Mouse (Mus musculus): ENCODE measurements around the gene Mrpl48. TPM values are rescaled to one million over a fixed set of nuclear protein-coding genes. Genes with fewer than 3 reads are reported as not detected.

Gene Mrpl48
- total RNA-seq (2023), result 10 to 100 TPM; 29.9 to 32.3 TPM

GRCm38 (mm10) chr7:100608130-100608741 is at the start of gene Mrpl48:
Gene Mrpl48 (minus strand): TSS chr7:100608301.

GRCm38 (mm10) chr7:100607214-100608129 is 629 bp downstream of the Mrpl48 start, which contains the start of gene Rab6a:
Gene Rab6a (plus strand): TSS chr7:100607410.

GRCm38 (mm10) chr7:100536804-100537518 is 71.1 kb downstream of the Mrpl48 start, which contains the start of gene Coa4:
Gene Coa4 (plus strand): TSS chr7:100537071.

GRCm38 (mm10) chr7:100514573-100514972 is 93.5 kb downstream of the Mrpl48 start, which contains the start of gene Dnajb13:
Gene Dnajb13 (minus strand): TSS chr7:100514960.

Other genes starting within 250 kb of the Mrpl48 start
- 10 to 100 TPM; 73.5 to 77.0 TPM for gene C2cd3, start 236.1 kb downstream of the Mrpl48 start, total RNA-seq (2023)
- 10 to 100 TPM; 50.6 to 54.5 TPM for gene Ppme1, start 236.0 kb downstream of the Mrpl48 start, total RNA-seq (2023)
- gene Ucp3, start 135.3 kb downstream of the Mrpl48 start, total RNA-seq (2023), result 1 to 10 TPM in 1 of 2 experiments, under 1 TPM in 1; 0.99 to 1.5 TPM
- gene Ucp2, start 115.0 kb downstream of the Mrpl48 start, total RNA-seq (2023), result 100 to 1,000 TPM; 625 to 675 TPM
- gene Dnajb13, start 93.3 kb downstream of the Mrpl48 start, total RNA-seq (2023), result 1 to 10 TPM; 3.0 to 3.8 TPM
- 1 to 10 TPM; 5.5 to 7.2 TPM for gene Coa4, start 71.2 kb downstream of the Mrpl48 start, total RNA-seq (2023)
- gene Rab6a, start 891 bp downstream of the Mrpl48 start, total RNA-seq (2023), result 10 to 100 TPM; 50.9 to 55.1 TPM
- gene Plekhb1, start 54.1 kb upstream of the Mrpl48 start, total RNA-seq (2023), result not detected
- gene Fam168a, start 98.3 kb upstream of the Mrpl48 start, total RNA-seq (2023), result 10 to 100 TPM; 46.0 to 51.9 TPM